Mouse (Mus musculus) ES-Bruce4 (cell line): ENCODE data around the gene Izumo4.

Experiments
- CTCF ChIP-seq: IDR thresholded peaks from one replicate; pipeline ENCODE4 v1.8.1; 2011; ENCODE audit warnings: low read depth, low read length
- EP300 ChIP-seq: IDR thresholded peaks from 2 replicates; pipeline ENCODE4 v1.6.1; 2011; ENCODE audit warnings: low read depth, low read length; ENCODE audit not compliant: insufficient read depth
- POLR2A ChIP-seq: IDR thresholded peaks from one replicate; pipeline ENCODE4 v1.8.1; 2011; ENCODE audit warnings: low read length; ENCODE audit not compliant: insufficient read depth

GRCm38 (mm10) chr10:80665016-80665380 lies 37.0 kb upstream of the Izumo4 start:
- no peak for TF ChIP-seq EP300
- TF ChIP-seq CTCF, result no peak
- no peak for TF ChIP-seq POLR2A
